In genomic region chr17:34288131-34288530, GRCm38 (mm10) we compare ENCODE assay signal across 23 mouse cellular contexts. TPM values are rescaled to one million over a fixed set of nuclear protein-coding genes. Genes with fewer than 3 reads are reported as not detected.
DNase-seq lines count a peak whose midpoint lies in the region; ATAC-seq and TF ChIP-seq lines count a peak whose summit lies in the region.
"Had no signal": no experiment of that assay in that cellular context is flagged by ENCODE, and none has a peak within 500 bp of the region (broad histone marks: within the 10 kb centered on the region; RNA-seq: fewer than 3 reads in every experiment).

No protein-coding gene starts in this region.

- no peaks in the 10 kb centered on the region for H3K36me3 ChIP-seq in heart, embryonic 11.5 days (ENCODE audit: control insufficient read depth, insufficient read depth, low read length)
- H3K36me3 ChIP-seq in thymus, adult 2 months (ENCODE audit: control insufficient read depth, insufficient read depth, low read length): no peaks in the 10 kb centered on the region
- H3K36me3 ChIP-seq: embryonic facial prominence, embryonic 13.5 days; embryonic facial prominence, embryonic 15.5 days; forebrain, embryonic 10.5 days; forebrain, embryonic 12.5 days; G1E had no signal

- intact Hi-C loops in left cerebral cortex, postnatal 10 days (cut with DNase I): no loop called here

- no peaks in the 10 kb centered on the region for H3K4me1 ChIP-seq in heart, embryonic 11.5 days (ENCODE audit: control insufficient read depth, insufficient read depth, low read length)
- no peaks in the 10 kb centered on the region for H3K4me1 ChIP-seq in thymus, adult 2 months (replicated peaks; ENCODE audit: control insufficient read depth, insufficient read depth, low read length)
- no peaks in the 10 kb centered on the region; the same call in 1 of the 2 replicates for H3K4me1 ChIP-seq in bone marrow, adult 2 months (ENCODE audit: control insufficient read depth, insufficient read depth, low read length)
- H3K4me1 ChIP-seq: embryonic facial prominence, embryonic 13.5 days had no signal

- DNase-seq in heart, adult 11 months: peak; percentile 65
- no peak for DNase-seq in thymus, adult 2 months
- DNase-seq in thymus, postnatal 25 days: no peak
- DNase-seq in left cerebral cortex, postnatal 10 days (ENCODE audit: extremely low spot score in 1 of 2, low spot score in 2 of 2): no peak
- no peak for DNase-seq in urinary bladder, postnatal 10 days (ENCODE audit: low spot score)

- H3K4me3 ChIP-seq in heart, embryonic 11.5 days (ENCODE audit: low read depth, low read length): no peak overlapping the region
- no peak overlapping the region for H3K4me3 ChIP-seq in thymus, adult 2 months (ENCODE audit: control insufficient read depth, insufficient read depth, low read length)
- no peak overlapping the region for H3K4me3 ChIP-seq in bone marrow, adult 2 months (replicated peaks; ENCODE audit: control insufficient read depth, low read depth, low read length)
- H3K4me3 ChIP-seq: embryonic facial prominence, embryonic 13.5 days; embryonic facial prominence, embryonic 15.5 days; erythroblast, embryonic 14.5 days; forebrain, embryonic 10.5 days; forebrain, embryonic 12.5 days had no signal

- no peak for ATAC-seq in heart, embryonic 11.5 days (replicated peaks; ENCODE audit: insufficient number of reproducible peaks, low FRiP score, low TSS enrichment)
- ATAC-seq: forebrain, embryonic 14.5 days; forebrain, embryonic 16.5 days had no signal

- no peak for TF ChIP-seq CTCF in thymus, adult 2 months (IDR thresholded peaks at IDR 0.05; ENCODE audit: borderline replicate concordance, control insufficient read depth, extremely low read depth, insufficient read depth, low read length, poor library complexity)
- TF ChIP-seq CTCF in bone marrow, adult 2 months (IDR thresholded peaks at IDR 0.05; ENCODE audit: control insufficient read depth, insufficient read depth, low read length): no peak

- H3K4me2 ChIP-seq in heart, embryonic 11.5 days: no peak overlapping the region
- H3K4me2 ChIP-seq: embryonic facial prominence, embryonic 15.5 days; forebrain, embryonic 12.5 days had no signal

- no peak overlapping the region for H3K9ac ChIP-seq in heart, embryonic 11.5 days (ENCODE audit: low read depth, low read length)
- H3K9ac ChIP-seq: embryonic facial prominence, embryonic 13.5 days; embryonic facial prominence, embryonic 15.5 days; forebrain, embryonic 12.5 days had no signal

- no peaks in the 10 kb centered on the region for H3K27me3 ChIP-seq in heart, embryonic 11.5 days (ENCODE audit: control insufficient read depth, insufficient read depth, low read length)
- H3K27me3 ChIP-seq in thymus, adult 2 months (ENCODE audit: control insufficient read depth, insufficient read depth, low read length): no peaks in the 10 kb centered on the region
- H3K27me3 ChIP-seq: embryonic facial prominence, embryonic 13.5 days; embryonic facial prominence, embryonic 15.5 days; forebrain, embryonic 12.5 days had no signal

- 66% methylated on average over 3 of the region's 3 CpGs for WGBS in heart, embryonic 11.5 days (ENCODE audit: insufficient replicate concordance)
- WGBS in thymus, adult 2 months: 87% methylated on average over 3 of the region's 3 CpGs
- 49% methylated on average over 3 of the region's 3 CpGs for WGBS in bone marrow, adult 2 months

- no peak for TF ChIP-seq POLR2A in thymus, adult 2 months (IDR thresholded peaks at IDR 0.05; ENCODE audit: control insufficient read depth, extremely low read depth, insufficient read depth, low read length, poor library complexity)
- no peak for TF ChIP-seq POLR2A in bone marrow, adult 2 months (IDR thresholded peaks at IDR 0.05; ENCODE audit: borderline replicate concordance, control insufficient read depth, low read depth, low read length)

- no peak overlapping the region for H3K27ac ChIP-seq in heart, embryonic 11.5 days (ENCODE audit: low read depth, low read length)
- peak overlapping the region; percentile 16; the same call in 1 of the 2 replicates for H3K27ac ChIP-seq in thymus, adult 2 months (ENCODE audit: control insufficient read depth, insufficient read depth, low read length)
- H3K27ac ChIP-seq in bone marrow, adult 2 months (ENCODE audit: control insufficient read depth, insufficient read depth, low read depth, low read length, poor library complexity): peak overlapping the region; percentile 27; the same call in 1 of the 2 replicates
- H3K27ac ChIP-seq: embryonic facial prominence, embryonic 13.5 days; embryonic facial prominence, embryonic 15.5 days; forebrain, embryonic 10.5 days; forebrain, embryonic 12.5 days had no signal

- H3K9me3 ChIP-seq in heart, embryonic 11.5 days (replicated peaks; ENCODE audit: control insufficient read depth, low read length): no peaks in the 10 kb centered on the region
- H3K9me3 ChIP-seq: embryonic facial prominence, embryonic 13.5 days; embryonic facial prominence, embryonic 15.5 days; forebrain, embryonic 10.5 days; forebrain, embryonic 12.5 days; G1E had no signal

RNA-seq across cellular contexts. Expression of gene H2-Aa, which starts 0.5 kb away (rescaled TPM):
- not detected in 2 replicates for polyA plus RNA-seq in heart, embryonic 11.5 days (2014; fragmentation: Nextera tagmentation; extraction: Ambion mirVana)
- polyA plus RNA-seq in thymus, adult 2 months (2012; rRNA removed): 1,027 and 1,363 TPM in 2 replicates
- 65.0 and 143 TPM in 2 replicates for polyA plus RNA-seq in bone marrow, adult 2 months (2011; ENCODE audit: insufficient read depth, insufficient read length, low replicate concordance, missing spikeins)
- under 1 TPM; 0.71 TPM for total RNA-seq in left cerebral cortex, postnatal 10 days (2021)
- total RNA-seq: G1E had no signal
- polyA plus RNA-seq: C2C12; embryonic facial prominence, embryonic 11.5 days; erythroblast, embryonic 14.5 days; forebrain, embryonic 12.5 days; forebrain, embryonic 16.5 days; G1E; Patski had no signal

RNA-seq across cellular contexts. Expression of gene H2-Eb1, which starts 17.5 kb away (rescaled TPM):
- polyA plus RNA-seq in heart, embryonic 11.5 days (2014; fragmentation: Nextera tagmentation; extraction: Ambion mirVana): 1.5 and 2.3 TPM in 2 replicates
- 492 and 666 TPM in 2 replicates for polyA plus RNA-seq in thymus, adult 2 months (2012; rRNA removed)
- 32.6 and 82.7 TPM in 2 replicates for polyA plus RNA-seq in bone marrow, adult 2 months (2011; ENCODE audit: insufficient read depth, insufficient read length, low replicate concordance, missing spikeins)
- 1 to 10 TPM; 1.0 to 1.4 TPM for total RNA-seq in left cerebral cortex, postnatal 10 days (2021)
- total RNA-seq: G1E had no signal
- polyA plus RNA-seq: C2C12; erythroblast, embryonic 14.5 days; G1E had no signal

RNA-seq across cellular contexts. Expression of gene H2-Ab1, which starts 30.6 kb away (rescaled TPM):
- polyA plus RNA-seq in heart, embryonic 11.5 days (2014; fragmentation: Nextera tagmentation; extraction: Ambion mirVana): 11.7 and 13.5 TPM in 2 replicates
- polyA plus RNA-seq in thymus, adult 2 months (2012; rRNA removed): 2,799 and 4,004 TPM in 2 replicates
- 73.7 and 175 TPM in 2 replicates for polyA plus RNA-seq in bone marrow, adult 2 months (2011; ENCODE audit: insufficient read depth, insufficient read length, low replicate concordance, missing spikeins)
- 1 to 10 TPM; 1.3 to 1.4 TPM for total RNA-seq in left cerebral cortex, postnatal 10 days (2021)
- polyA plus RNA-seq: C2C12 had no signal

RNA-seq across cellular contexts. Expression of gene H2-Eb2, which starts 37.3 kb away (rescaled TPM):
- not detected in 2 replicates for polyA plus RNA-seq in heart, embryonic 11.5 days (2014; fragmentation: Nextera tagmentation; extraction: Ambion mirVana)
- polyA plus RNA-seq in thymus, adult 2 months (2012; rRNA removed): 7.6 and 10.0 TPM in 2 replicates
- polyA plus RNA-seq in bone marrow, adult 2 months (2011; ENCODE audit: insufficient read depth, insufficient read length, low replicate concordance, missing spikeins): 0.29 and 0.60 TPM in 2 replicates
- not detected for total RNA-seq in left cerebral cortex, postnatal 10 days (2021)
- total RNA-seq: adrenal gland, adult 18-20 months; adrenal gland, adult 8-10 months; adrenal gland, postnatal 14 days; adrenal gland, postnatal 36 days; common myeloid progenitor, adult 5-6 weeks had no signal
- polyA plus RNA-seq: C2C12; embryonic facial prominence, embryonic 11.5 days; embryonic facial prominence, embryonic 13.5 days; embryonic facial prominence, embryonic 15.5 days; erythroblast, embryonic 14.5 days; forebrain, embryonic 10.5 days; forebrain, embryonic 12.5 days; forebrain, embryonic 14.5 days; forebrain, embryonic 16.5 days; G1E; Patski had no signal

RNA-seq across cellular contexts. Expression of gene H2-Ob, which starts 49.4 kb away (rescaled TPM):
- not detected in 2 replicates for polyA plus RNA-seq in heart, embryonic 11.5 days (2014; fragmentation: Nextera tagmentation; extraction: Ambion mirVana)
- polyA plus RNA-seq in thymus, adult 2 months (2012; rRNA removed): 30.1 and 37.5 TPM in 2 replicates
- 30.9 and 72.2 TPM in 2 replicates for polyA plus RNA-seq in bone marrow, adult 2 months (2011; ENCODE audit: insufficient read depth, insufficient read length, low replicate concordance, missing spikeins)
- under 1 TPM in 1 of 2 experiments, not detected in 1; 0.39 TPM for total RNA-seq in left cerebral cortex, postnatal 10 days (2021)
- polyA plus RNA-seq: C2C12; embryonic facial prominence, embryonic 11.5 days; embryonic facial prominence, embryonic 13.5 days; erythroblast, embryonic 14.5 days; forebrain, embryonic 10.5 days; forebrain, embryonic 12.5 days; G1E; Patski had no signal

Comparison
In these comparisons a context has a peak if more than half of its experiments do, and no peak if none do; other contexts are left out.
1. RNA of gene H2-Aa, which starts 0.5 kb away (polyA plus RNA-seq): 1,027 to 1,363 TPM in thymus, adult 2 months and 65.0 to 143 TPM in bone marrow, adult 2 months; not detected in heart, embryonic 11.5 days; every median in the first group is over 10 times any median in the second.
2. RNA of gene H2-Eb1, which starts 17.5 kb away (polyA plus RNA-seq): 492 to 666 TPM in thymus, adult 2 months and 32.6 to 82.7 TPM in bone marrow, adult 2 months; 1.5 to 2.3 TPM in heart, embryonic 11.5 days; every median in the first group is over 10 times any median in the second.
3. RNA of gene H2-Ab1, which starts 30.6 kb away (polyA plus RNA-seq): 2,799 to 4,004 TPM in thymus, adult 2 months; 73.7 to 175 TPM in bone marrow, adult 2 months and 11.7 to 13.5 TPM in heart, embryonic 11.5 days; every median in the first group is over 10 times any median in the second.